Mouse (Mus musculus): Measurements from ENCODE around the gene Macrod2. TPM values are rescaled to one million over a fixed set of nuclear protein-coding genes. Genes with fewer than 3 reads are reported as not detected.

The Macrod2 gene
- polyA plus RNA-seq, 1 experiment from 2014 or later: 90.5 TPM

- Histone ChIP-seq H3K36me3 (replicated peaks) (no peaks in the 10 kb centered on the region), H3K9me3 (peaks cover 10% of the 10 kb centered on the region), H3K4me3 (no peak overlapping the region), H3K9ac (no peak overlapping the region), H3K27ac (no peak overlapping the region), H3K4me1 (no peaks in the 10 kb centered on the region; the same call in 1 of the 2 replicates), H3K4me2 (no peak overlapping the region), H3K27me3 (replicated peaks) (no peaks in the 10 kb centered on the region)
- no peak for ATAC-seq (replicated peaks)
- 77% methylated on average over 3 of the region's 3 CpGs for WGBS
Observed at GRCm38 (mm10) chr2:141217925-141218324, 822.8 kb downstream of the Macrod2 start.

- WGBS: 88% methylated on average over 1 of the region's 1 CpGs
- H3K4me1 ChIP-seq: peaks cover 13% of the 10 kb centered on the region
Observed at GRCm38 (mm10) chr2:141228809-141229208, 833.7 kb downstream of the Macrod2 start.

GRCm38 (mm10) chr2:141229820-141230219 lies 834.7 kb downstream of the Macrod2 start:
- H3K9me3 ChIP-seq: no peaks in the 10 kb centered on the region
- WGBS: 41% methylated on average over 6 of the region's 6 CpGs
- no peaks in the 10 kb centered on the region for H3K36me3 ChIP-seq (replicated peaks)
- no peak overlapping the region for H3K4me2 ChIP-seq
- H3K9ac ChIP-seq: no peak overlapping the region
- no peaks in the 10 kb centered on the region for H3K27me3 ChIP-seq (replicated peaks)
- no peak overlapping the region for H3K4me3 ChIP-seq
- no peak overlapping the region for H3K27ac ChIP-seq
- peaks cover 13% of the 10 kb centered on the region for H3K4me1 ChIP-seq
- no peak for ATAC-seq (replicated peaks)

More at GRCm38 (mm10) chr2:141228809-141229208, 833.7 kb downstream of the Macrod2 start:
- H3K9me3 ChIP-seq: no peaks in the 10 kb centered on the region
- ATAC-seq (replicated peaks): no peak
- no peak overlapping the region for H3K27ac ChIP-seq
- H3K27me3 ChIP-seq (replicated peaks): no peaks in the 10 kb centered on the region
- no peak overlapping the region for H3K9ac ChIP-seq
- no peak overlapping the region for H3K4me3 ChIP-seq
- H3K36me3 ChIP-seq (replicated peaks): no peaks in the 10 kb centered on the region
- H3K4me2 ChIP-seq: no peak overlapping the region

GRCm38 (mm10) chr2:141231011-141231668 lies 836.0 kb downstream of the Macrod2 start:
- Histone ChIP-seq H3K9me3 (no peaks in the 10 kb centered on the region), H3K9ac (no peak overlapping the region), H3K36me3 (replicated peaks) (no peaks in the 10 kb centered on the region), H3K4me2 (peak overlapping the region; percentile 35), H3K27ac (no peak overlapping the region), H3K4me1 (peaks cover 13% of the 10 kb centered on the region), H3K27me3 (replicated peaks) (no peaks in the 10 kb centered on the region), H3K4me3 (no peak overlapping the region)
- 17% methylated on average over 16 of the region's 16 CpGs for WGBS
- ATAC-seq (replicated peaks): peak; percentile 85; the same call in 1 of the 2 replicates

GRCm38 (mm10) chr2:141234306-141234705 lies 839.2 kb downstream of the Macrod2 start:
- no peak overlapping the region for H3K4me2 ChIP-seq
- no peak overlapping the region for H3K9ac ChIP-seq
- no peak overlapping the region for H3K4me3 ChIP-seq
- H3K27me3 ChIP-seq (replicated peaks): no peaks in the 10 kb centered on the region
- no peaks in the 10 kb centered on the region for H3K9me3 ChIP-seq
- no peak overlapping the region for H3K27ac ChIP-seq
- ATAC-seq (replicated peaks): no peak
- peaks cover 13% of the 10 kb centered on the region for H3K4me1 ChIP-seq
- 69% methylated on average over 8 of the region's 8 CpGs for WGBS
- H3K36me3 ChIP-seq (replicated peaks): no peaks in the 10 kb centered on the region

- no peaks in the 10 kb centered on the region for H3K36me3 ChIP-seq (replicated peaks)
- no peak overlapping the region for H3K27ac ChIP-seq
- H3K9me3 ChIP-seq: no peaks in the 10 kb centered on the region
- peaks cover 13% of the 10 kb centered on the region for H3K4me1 ChIP-seq
- no peak for ATAC-seq (replicated peaks)
- H3K4me3 ChIP-seq: no peak overlapping the region
- WGBS: 57% methylated on average over 5 of the region's 5 CpGs
- H3K27me3 ChIP-seq (replicated peaks): no peaks in the 10 kb centered on the region
- no peak overlapping the region for H3K4me2 ChIP-seq
- H3K9ac ChIP-seq: no peak overlapping the region
Observed at GRCm38 (mm10) chr2:141234724-141235453, 839.8 kb downstream of the Macrod2 start.

GRCm38 (mm10) chr2:141247680-141248079 lies 852.6 kb downstream of the Macrod2 start:
- Histone ChIP-seq H3K9me3 (no peaks in the 10 kb centered on the region), H3K27me3 (replicated peaks) (no peaks in the 10 kb centered on the region), H3K4me2 (no peak overlapping the region), H3K27ac (no peak overlapping the region), H3K9ac (no peak overlapping the region), H3K4me3 (no peak overlapping the region), H3K4me1 (no peaks in the 10 kb centered on the region), H3K36me3 (replicated peaks) (no peaks in the 10 kb centered on the region)
- ATAC-seq (replicated peaks): no peak
- WGBS: 94% methylated on average over 2 of the region's 2 CpGs

GRCm38 (mm10) chr2:141264582-141264981 lies 869.5 kb downstream of the Macrod2 start:
- WGBS: 73% methylated on average over 4 of the region's 4 CpGs
- Histone ChIP-seq H3K27ac (no peak overlapping the region), H3K4me3 (no peak overlapping the region), H3K9me3 (no peaks in the 10 kb centered on the region), H3K36me3 (replicated peaks) (no peaks in the 10 kb centered on the region), H3K27me3 (replicated peaks) (no peaks in the 10 kb centered on the region), H3K9ac (no peak overlapping the region), H3K4me2 (no peak overlapping the region), H3K4me1 (no peaks in the 10 kb centered on the region)
- ATAC-seq (replicated peaks): no peak

- ATAC-seq (replicated peaks): no peak
- Histone ChIP-seq H3K4me2 (no peak overlapping the region), H3K36me3 (replicated peaks) (no peaks in the 10 kb centered on the region), H3K4me3 (no peak overlapping the region), H3K27ac (no peak overlapping the region), H3K9ac (no peak overlapping the region), H3K27me3 (replicated peaks) (no peaks in the 10 kb centered on the region), H3K4me1 (no peaks in the 10 kb centered on the region), H3K9me3 (no peaks in the 10 kb centered on the region)
Observed at GRCm38 (mm10) chr2:141266591-141266990, 871.5 kb downstream of the Macrod2 start.

- no peak overlapping the region for H3K4me3 ChIP-seq
- no peak overlapping the region for H3K9ac ChIP-seq
- H3K27ac ChIP-seq: no peak overlapping the region
- H3K9me3 ChIP-seq: no peaks in the 10 kb centered on the region
- H3K4me2 ChIP-seq: no peak overlapping the region
- no peaks in the 10 kb centered on the region for H3K27me3 ChIP-seq (replicated peaks)
- no peak for ATAC-seq (replicated peaks)
- H3K36me3 ChIP-seq (replicated peaks): no peaks in the 10 kb centered on the region
- H3K4me1 ChIP-seq: no peaks in the 10 kb centered on the region
- 74% methylated on average over 4 of the region's 4 CpGs for WGBS
Observed at GRCm38 (mm10) chr2:141271541-141271940, 876.4 kb downstream of the Macrod2 start.

GRCm38 (mm10) chr2:141272966-141273365 lies 877.9 kb downstream of the Macrod2 start:
- Histone ChIP-seq H3K4me3 (no peak overlapping the region), H3K4me1 (no peaks in the 10 kb centered on the region), H3K4me2 (no peak overlapping the region), H3K9me3 (no peaks in the 10 kb centered on the region), H3K27me3 (replicated peaks) (no peaks in the 10 kb centered on the region), H3K36me3 (replicated peaks) (no peaks in the 10 kb centered on the region), H3K27ac (no peak overlapping the region), H3K9ac (no peak overlapping the region)
- WGBS: 94% methylated on average over 4 of the region's 4 CpGs
- no peak for ATAC-seq (replicated peaks)

- Histone ChIP-seq H3K36me3 (replicated peaks) (no peaks in the 10 kb centered on the region), H3K27ac (no peak overlapping the region), H3K4me3 (no peak overlapping the region), H3K9ac (no peak overlapping the region), H3K4me2 (no peak overlapping the region), H3K27me3 (replicated peaks) (no peaks in the 10 kb centered on the region), H3K9me3 (no peaks in the 10 kb centered on the region), H3K4me1 (no peaks in the 10 kb centered on the region)
- 91% methylated on average over 2 of the region's 2 CpGs for WGBS
- ATAC-seq (replicated peaks): no peak
Observed at GRCm38 (mm10) chr2:141274262-141274661, 879.2 kb downstream of the Macrod2 start.

Measured in midbrain, embryonic 15.5 days (tissue).